Mouse (Mus musculus) megakaryocyte, embryonic 14.5 days (primary cell): ENCODE results near the gene Vangl1.

Source experiments
- FLI1 ChIP-seq: IDR thresholded peaks from 2 replicates; pipeline ENCODE4 v1.6.1; 2012; ENCODE audit warnings: low read length, inconsistent platforms, mixed read lengths
- GATA1 ChIP-seq: IDR thresholded peaks from 3 replicates; pipeline ENCODE4 v1.6.1; 2012; ENCODE audit warnings: mixed read lengths, low read length, inconsistent platforms, borderline replicate concordance

- no peak for TF ChIP-seq FLI1
- TF ChIP-seq GATA1, result no peak
Observed at GRCm38 (mm10) chr3:102176116-102176515, 28.4 kb downstream of the Vangl1 start.
